Mouse (Mus musculus): Measurements from ENCODE around the gene Filip1.

Filip1 gene

GRCm38 (mm10) chr9:79766991-79767545, 245.6 kb downstream of the Filip1 start:
- no peak for DNase-seq (ENCODE audit: low read depth, low spot score)

GRCm38 (mm10) chr9:79765329-79765728, 247.3 kb downstream of the Filip1 start:
- no peak for DNase-seq (ENCODE audit: low read depth, low spot score)

Measured in forelimb bud, embryonic 11.5 days (tissue).